Comparison of ENCODE assay signal across 20 mouse cellular contexts in the genomic region with DNA sequence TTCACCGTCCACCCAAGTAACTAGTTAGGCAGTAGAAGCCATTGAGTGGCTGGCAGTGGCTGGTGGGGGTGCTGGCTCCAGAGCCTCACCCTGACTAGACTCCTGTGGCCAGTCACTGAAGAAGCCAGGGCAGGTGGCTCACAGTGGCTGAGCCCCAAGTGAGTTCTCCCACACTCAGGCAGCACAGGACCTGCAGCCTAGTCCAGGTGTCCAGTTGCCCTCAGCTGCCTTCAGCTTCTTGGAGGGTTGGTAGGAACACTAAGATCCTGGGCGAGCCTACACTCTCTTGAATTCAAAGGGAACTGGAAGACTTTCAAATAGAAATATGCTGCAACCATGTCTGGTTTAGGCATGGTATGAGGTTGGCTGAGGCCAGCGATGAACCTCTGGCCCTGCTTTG. TPM values are rescaled to one million over a fixed set of nuclear protein-coding genes. Genes with fewer than 3 reads are reported as not detected.
"Had no signal": no experiment of that assay in that cellular context is flagged by ENCODE, and none has a peak within 500 bp of the region (broad histone marks: within the 10 kb centered on the region; RNA-seq: fewer than 3 reads in every experiment).

No protein-coding gene starts in this region.

- H3K4me3 ChIP-seq: midbrain, embryonic 10.5 days; midbrain, embryonic 12.5 days; myocyte; neural tube, embryonic 13.5 days; neural tube, embryonic 15.5 days; stomach, embryonic 15.5 days had no signal

- H3K4me2 ChIP-seq: lung, embryonic 14.5 days; midbrain, embryonic 12.5 days; neural tube, embryonic 13.5 days; neural tube, embryonic 15.5 days; stomach, embryonic 15.5 days had no signal

- DNase-seq: lung, adult 18-20 months; lung, embryonic 14.5 days; lung, postnatal 10 days; lung, postnatal 4 days; midbrain, embryonic 14.5 days; retina, postnatal 1 day; right cerebral cortex, adult 18-20 months; right cerebral cortex, postnatal 25 days; right cerebral cortex, postnatal 4 days; thymus, postnatal 14 days; thymus, postnatal 36 days had no signal

- ATAC-seq: midbrain, embryonic 16.5 days had no signal

- H3K27me3 ChIP-seq: midbrain, embryonic 12.5 days; neural tube, embryonic 13.5 days; neural tube, embryonic 15.5 days; stomach, embryonic 15.5 days had no signal

- H3K27ac ChIP-seq: midbrain, embryonic 10.5 days; midbrain, embryonic 12.5 days; neural tube, embryonic 13.5 days; neural tube, embryonic 15.5 days; stomach, embryonic 15.5 days; stomach, postnatal 0 days had no signal

- H3K9me3 ChIP-seq: midbrain, embryonic 10.5 days; midbrain, embryonic 12.5 days; neural tube, embryonic 13.5 days; neural tube, embryonic 15.5 days; stomach, embryonic 15.5 days had no signal

- H3K4me1 ChIP-seq: stomach, embryonic 15.5 days had no signal

- H3K9ac ChIP-seq: lung, embryonic 14.5 days; midbrain, embryonic 12.5 days; neural tube, embryonic 13.5 days; neural tube, embryonic 15.5 days; stomach, embryonic 15.5 days had no signal

RNA-seq across cellular contexts. Expression of a gene that starts 39.7 kb away (rescaled TPM):
- total RNA-seq: megakaryocyte-erythroid progenitor cell, adult 5-6 weeks had no signal
